Mouse (Mus musculus) heart, postnatal 0 days (tissue): ENCODE measurements around the gene Ripor2.

Source experiments
- CTCF ChIP-seq: IDR thresholded peaks from 2 replicates; pipeline ENCODE4 v1.5.1; 2016; ENCODE audit warnings: antibody characterized with exemption, control low read depth, low read depth
- EP300 ChIP-seq: IDR thresholded peaks from 2 replicates; pipeline ENCODE4 v1.6.1; 2016; ENCODE audit warnings: antibody characterized with exemption, low read depth

DNA sequence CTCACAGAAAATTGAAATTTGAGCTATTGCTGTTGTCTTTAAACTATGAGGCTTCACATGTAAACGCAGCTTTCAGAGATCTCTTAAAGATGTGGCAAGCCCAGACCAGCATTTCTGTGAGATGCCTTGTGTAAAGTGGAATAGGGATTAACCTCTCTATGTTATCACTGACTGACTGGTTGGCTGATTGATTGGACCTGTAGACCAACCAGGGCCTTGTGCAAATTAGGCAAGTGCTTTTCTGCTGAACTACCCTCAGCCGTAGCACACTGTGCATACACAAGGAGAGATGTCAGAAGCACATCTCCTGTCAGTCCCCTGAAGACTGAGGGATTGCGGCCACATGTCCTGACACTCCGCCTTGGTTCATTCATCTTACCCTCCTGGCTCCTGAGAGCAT is 29.9 kb upstream of the Ripor2 start:
- TF ChIP-seq CTCF (no peak), EP300 (no peak)
